Mouse (Mus musculus): Measurements from ENCODE around the gene Nudcd3. TPM values are rescaled to one million over a fixed set of nuclear protein-coding genes. Genes with fewer than 3 reads are reported as not detected.

Gene Nudcd3
- total and polyA plus RNA-seq, 3 experiments: 30.7 to 82.2 (median 35.6) TPM

DNA sequence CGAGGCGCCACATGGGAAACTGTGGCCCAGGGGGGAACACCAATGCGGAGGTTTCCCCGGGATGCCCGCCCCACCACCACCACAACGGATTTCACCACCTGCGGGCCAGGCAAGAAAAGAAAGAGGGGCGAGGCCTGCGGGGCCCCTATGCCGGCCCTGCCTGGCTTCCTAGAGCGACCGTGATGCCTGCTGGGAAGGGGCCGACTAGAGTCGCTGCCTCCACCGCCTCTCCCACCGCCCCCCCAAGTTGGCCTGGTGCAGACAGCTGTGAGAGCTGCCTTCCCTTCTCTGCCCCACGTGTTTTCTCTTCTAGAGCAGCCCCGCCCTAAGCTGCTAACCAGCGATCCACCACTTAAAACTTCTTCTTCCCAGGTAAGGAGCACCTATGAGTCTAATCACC, 44.5 kb upstream of the Nudcd3 start:
- Histone ChIP-seq H3K79me2 (replicated peaks; ENCODE audit: control insufficient read depth, extremely low read depth, insufficient read depth, poor library complexity, severe bottlenecking) (no peaks in the 10 kb centered on the region), H3K9me3 (replicated peaks; ENCODE audit: low read length) (peaks cover 2% of the 10 kb centered on the region), H3K27me3 (replicated peaks) (no peaks in the 10 kb centered on the region), H3K4me2 (ENCODE audit: insufficient read depth, low read depth, poor library complexity, severe bottlenecking) (no peak overlapping the region), H3K27ac (ENCODE audit: insufficient read depth, low read depth) (no peak overlapping the region), H3K36me3 (replicated peaks in 1 of 2; ENCODE audit: control insufficient read depth in 1 of 2, insufficient read depth in 1 of 2, low read length in 1 of 2) (no peaks in the 10 kb centered on the region), H3K4me1 (ENCODE audit: control insufficient read depth in 1 of 2, insufficient read depth in 2 of 2) (no peaks in the 10 kb centered on the region), H3K9ac (ENCODE audit: insufficient read depth, low read depth) (no peak overlapping the region), H3K4me3 (replicated peaks in 1 of 3; ENCODE audit: low read depth in 2 of 3, low read length in 2 of 3, poor library complexity in 1 of 3) (no peak overlapping the region)
- dilution Hi-C loops (cut with MboI; ENCODE audit: extremely low pct_ligation_motif_present, extremely low pct_unique_long_range_greater_than_20kb, low sequenced_read_pairs) (no loop called here), in situ Hi-C loops (cut with MboI; ENCODE audit: low pct_ligation_motif_present, low pct_unique_long_range_greater_than_20kb, low sequenced_read_pairs) (no loop called here)
- no peak for DNase-seq (ENCODE audit: extremely low read depth)
- TF ChIP-seq NELFE (IDR thresholded peaks at IDR 0.05; ENCODE audit: low read depth, low read length) (no peak), TBP (conservative IDR thresholded peaks at IDR 0.05; ENCODE audit: low read depth, low read length) (no peak), CHD1 (IDR thresholded peaks at IDR 0.05; ENCODE audit: low read depth, low read length) (no peak), MAZ (IDR thresholded peaks at IDR 0.05; ENCODE audit: low read depth, low read length) (no peak), SMC3 (IDR thresholded peaks at IDR 0.05; ENCODE audit: low read depth, low read length) (no peak), ZNF384 (IDR thresholded peaks at IDR 0.05; ENCODE audit: low read depth, low read length) (no peak), HCFC1 (IDR thresholded peaks at IDR 0.05; ENCODE audit: low read depth, low read length) (no peak)

- peaks cover 24% of the 10 kb centered on the region for H3K9me3 ChIP-seq (replicated peaks; ENCODE audit: low read length)
- no peak overlapping the region for H3K27ac ChIP-seq (ENCODE audit: insufficient read depth, low read depth)
- peaks cover 45% of the 10 kb centered on the region for H3K27me3 ChIP-seq (replicated peaks)
- H3K4me2 ChIP-seq (ENCODE audit: insufficient read depth, low read depth, poor library complexity, severe bottlenecking): no peak overlapping the region
- TF ChIP-seq NELFE (IDR thresholded peaks at IDR 0.05; ENCODE audit: low read depth, low read length) (no peak), NRF1 (IDR thresholded peaks at IDR 0.05; ENCODE audit: low read depth, low read length) (no peak), EP300 (IDR thresholded peaks at IDR 0.05; ENCODE audit: low read length) (no peak)
- H3K4me1 ChIP-seq (ENCODE audit: control insufficient read depth in 1 of 2, insufficient read depth in 2 of 2): no peaks in the 10 kb centered on the region
- DNase-seq (ENCODE audit: extremely low read depth): no peak
- H3K4me3 ChIP-seq (replicated peaks in 1 of 3; ENCODE audit: low read depth in 2 of 3, low read length in 2 of 3, poor library complexity in 1 of 3): no peak overlapping the region
- in situ Hi-C loops (cut with MboI; ENCODE audit: low pct_ligation_motif_present, low pct_unique_long_range_greater_than_20kb, low sequenced_read_pairs): loop anchor here (5.0 kb wide), 1 partner anchor 34 kb away; the partner anchor contains the start of gene Ddx56
- no peak overlapping the region for H3K9ac ChIP-seq (ENCODE audit: insufficient read depth, low read depth)
- dilution Hi-C loops (cut with MboI; ENCODE audit: extremely low pct_ligation_motif_present, extremely low pct_unique_long_range_greater_than_20kb, low sequenced_read_pairs): no loop called here
- H3K36me3 ChIP-seq (replicated peaks in 1 of 2; ENCODE audit: control insufficient read depth in 1 of 2, insufficient read depth in 1 of 2, low read length in 1 of 2): no peaks in the 10 kb centered on the region
- no peaks in the 10 kb centered on the region for H3K79me2 ChIP-seq (replicated peaks; ENCODE audit: control insufficient read depth, extremely low read depth, insufficient read depth, poor library complexity, severe bottlenecking)
Measured at GRCm38 (mm10) chr11:6233025-6233424, 32.8 kb upstream of the Nudcd3 start.

DNA sequence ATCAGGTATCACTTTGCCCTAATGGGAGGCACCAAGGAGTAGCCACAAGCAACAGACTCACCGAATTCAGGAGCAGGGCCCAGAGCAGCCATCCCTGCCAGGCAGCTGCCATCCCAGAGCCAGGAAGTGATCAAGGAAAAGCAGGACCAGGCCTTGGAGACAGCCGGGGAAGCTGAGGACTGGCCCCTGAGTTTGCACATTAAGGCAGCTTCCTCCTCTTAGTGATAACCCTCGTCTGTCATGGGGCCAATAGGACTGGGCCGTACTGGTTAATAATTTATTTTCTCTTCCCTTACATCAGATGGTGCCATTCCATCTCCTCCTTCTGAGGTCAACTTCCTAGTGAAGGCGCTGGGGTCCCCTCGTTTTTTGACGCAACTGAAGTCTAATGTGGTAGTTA, 29.8 kb upstream of the Nudcd3 start, which contains the start of gene Npc1l1:
Gene Npc1l1 (minus strand): TSS at position 132 of the 400 bp plus-strand sequence.
- Histone ChIP-seq H3K9me3 (replicated peaks; ENCODE audit: low read length) (peaks cover 10% of the 10 kb centered on the region), H3K9ac (ENCODE audit: insufficient read depth, low read depth) (no peak within 1 kb of the TSS), H3K4me1 (ENCODE audit: control insufficient read depth in 1 of 2, insufficient read depth in 2 of 2) (peaks cover 0 to 4% of the 10 kb centered on the region in 2 experiments; a peak in 1 of 4 replicates), H3K27ac (ENCODE audit: insufficient read depth, low read depth) (no peak within 1 kb of the TSS), H3K27me3 (replicated peaks) (peaks cover 73% of the 10 kb centered on the region), H3K79me2 (replicated peaks; ENCODE audit: control insufficient read depth, extremely low read depth, insufficient read depth, poor library complexity, severe bottlenecking) (no peaks in the 10 kb centered on the region), H3K4me3 (replicated peaks in 1 of 3; ENCODE audit: low read depth in 2 of 3, low read length in 2 of 3, poor library complexity in 1 of 3) (no peak within 1 kb of the TSS), H3K4me2 (ENCODE audit: insufficient read depth, low read depth, poor library complexity, severe bottlenecking) (no peak within 1 kb of the TSS), H3K36me3 (replicated peaks in 1 of 2; ENCODE audit: control insufficient read depth in 1 of 2, insufficient read depth in 1 of 2, low read length in 1 of 2) (no peaks in the 10 kb centered on the region)
- DNase-seq (ENCODE audit: extremely low read depth): no peak
- in situ Hi-C loops (cut with MboI; ENCODE audit: low pct_ligation_motif_present, low pct_unique_long_range_greater_than_20kb, low sequenced_read_pairs) (loop anchor here (5.0 kb wide), 1 partner anchor 37 kb away; the partner anchor contains the start of gene Ddx56), dilution Hi-C loops (cut with MboI; ENCODE audit: extremely low pct_ligation_motif_present, extremely low pct_unique_long_range_greater_than_20kb, low sequenced_read_pairs) (no loop called here)
- TF ChIP-seq MYC (IDR thresholded peaks at IDR 0.05; ENCODE audit: low read depth, low read length) (no peak), JUND (conservative IDR thresholded peaks at IDR 0.05; ENCODE audit: low read depth, low read length) (no peak), ELF1 (IDR thresholded peaks at IDR 0.05; ENCODE audit: low read depth, low read length) (no peak), TCF12 (IDR thresholded peaks at IDR 0.05; ENCODE audit: low read depth, low read length) (no peak), GABPA (IDR thresholded peaks at IDR 0.05; ENCODE audit: insufficient replicate concordance, low read depth, low read length) (no peak), IRF4 (IDR thresholded peaks at IDR 0.05; ENCODE audit: low read depth, low read length) (no peak), POLR2AphosphoS2 (IDR thresholded peaks at IDR 0.05; ENCODE audit: low read depth, low read length) (no peak), BHLHE40 (IDR thresholded peaks at IDR 0.05; ENCODE audit: low read depth, low read length) (no peak), NELFE (IDR thresholded peaks at IDR 0.05; ENCODE audit: low read depth, low read length) (no peak), ZMIZ1 (IDR thresholded peaks at IDR 0.05; ENCODE audit: low read depth, low read length) (no peak), ETS1 (conservative IDR thresholded peaks at IDR 0.05; ENCODE audit: low read depth, low read length) (no peak), MAZ (IDR thresholded peaks at IDR 0.05; ENCODE audit: low read depth, low read length) (no peak)
